Mouse (Mus musculus): ENCODE results near the gene Klf7. TPM values are rescaled to one million over a fixed set of nuclear protein-coding genes. Genes with fewer than 3 reads are reported as not detected.

The Klf7 gene
- polyA plus RNA-seq, 1 experiment from 2014 or later: 13.9 TPM

GRCm38 (mm10) chr1:64040061-64040686 is 81.9 kb downstream of the Klf7 start:
- no peaks in the 10 kb centered on the region for H3K9me3 ChIP-seq
- H3K27ac ChIP-seq: no peak overlapping the region
- no peak for ATAC-seq (ENCODE audit: insufficient number of reproducible peaks, insufficient read depth, low FRiP score, low TSS enrichment, low read depth)
- 83% methylated on average over 10 of the region's 10 CpGs for WGBS
- H3K9ac ChIP-seq (replicated peaks): no peak overlapping the region
- H3K4me3 ChIP-seq (replicated peaks): no peak overlapping the region
- no peaks in the 10 kb centered on the region for H3K27me3 ChIP-seq
- no peak overlapping the region for H3K4me2 ChIP-seq
- H3K36me3 ChIP-seq: peaks cover 15% of the 10 kb centered on the region; the same call in 1 of the 2 replicates
- H3K4me1 ChIP-seq (replicated peaks): peaks cover 9% of the 10 kb centered on the region; the same call in 1 of the 2 replicates

- H3K27ac ChIP-seq: no peak overlapping the region
- no peaks in the 10 kb centered on the region for H3K27me3 ChIP-seq
- no peak for ATAC-seq (ENCODE audit: insufficient number of reproducible peaks, insufficient read depth, low FRiP score, low TSS enrichment, low read depth)
- H3K36me3 ChIP-seq: peaks cover 20% of the 10 kb centered on the region; the same call in 1 of the 2 replicates
- H3K9ac ChIP-seq (replicated peaks): no peak overlapping the region
- H3K4me1 ChIP-seq (replicated peaks): peaks cover 7% of the 10 kb centered on the region; the same call in 1 of the 2 replicates
- WGBS: 79% methylated on average over 5 of the region's 5 CpGs
- no peaks in the 10 kb centered on the region for H3K9me3 ChIP-seq
- no peak overlapping the region for H3K4me2 ChIP-seq
- no peak overlapping the region for H3K4me3 ChIP-seq (replicated peaks)
Observed at GRCm38 (mm10) chr1:64038343-64038742, 83.7 kb downstream of the Klf7 start.

GRCm38 (mm10) chr1:64037800-64038199 is 84.3 kb downstream of the Klf7 start:
- Histone ChIP-seq H3K4me3 (replicated peaks) (no peak overlapping the region), H3K9ac (replicated peaks) (no peak overlapping the region), H3K27ac (no peak overlapping the region), H3K9me3 (no peaks in the 10 kb centered on the region), H3K36me3 (peaks cover 20% of the 10 kb centered on the region; the same call in 1 of the 2 replicates), H3K4me1 (replicated peaks) (peaks cover 2% of the 10 kb centered on the region; the same call in 1 of the 2 replicates), H3K27me3 (no peaks in the 10 kb centered on the region), H3K4me2 (no peak overlapping the region)
- ATAC-seq (ENCODE audit: insufficient number of reproducible peaks, insufficient read depth, low FRiP score, low TSS enrichment, low read depth): no peak
- WGBS: 87% methylated on average over 6 of the region's 6 CpGs

GRCm38 (mm10) chr1:64036881-64037452 is 85.1 kb downstream of the Klf7 start:
- Histone ChIP-seq H3K4me3 (replicated peaks) (no peak overlapping the region), H3K9me3 (no peaks in the 10 kb centered on the region), H3K4me2 (no peak overlapping the region), H3K27ac (no peak overlapping the region), H3K4me1 (replicated peaks) (no peaks in the 10 kb centered on the region; the same call in 1 of the 2 replicates), H3K9ac (replicated peaks) (no peak overlapping the region), H3K36me3 (peaks cover 18% of the 10 kb centered on the region; the same call in 1 of the 2 replicates), H3K27me3 (no peaks in the 10 kb centered on the region)
- ATAC-seq (ENCODE audit: insufficient number of reproducible peaks, insufficient read depth, low FRiP score, low TSS enrichment, low read depth): no peak
- WGBS: 86% methylated on average over 7 of the region's 7 CpGs

- H3K36me3 ChIP-seq: peaks cover 17% of the 10 kb centered on the region; the same call in 1 of the 2 replicates
- ATAC-seq (ENCODE audit: insufficient number of reproducible peaks, insufficient read depth, low FRiP score, low TSS enrichment, low read depth): no peak
- WGBS: 81% methylated on average over 7 of the region's 7 CpGs
- H3K4me1 ChIP-seq (replicated peaks): no peaks in the 10 kb centered on the region; the same call in 1 of the 2 replicates
- no peak overlapping the region for H3K4me3 ChIP-seq (replicated peaks)
- no peaks in the 10 kb centered on the region for H3K9me3 ChIP-seq
- no peak overlapping the region for H3K4me2 ChIP-seq
- no peak overlapping the region for H3K9ac ChIP-seq (replicated peaks)
- no peaks in the 10 kb centered on the region for H3K27me3 ChIP-seq
- no peak overlapping the region for H3K27ac ChIP-seq
Observed at GRCm38 (mm10) chr1:64035804-64036203, 86.3 kb downstream of the Klf7 start.

GRCm38 (mm10) chr1:64035087-64035791 is 86.8 kb downstream of the Klf7 start:
- H3K9me3 ChIP-seq: no peaks in the 10 kb centered on the region
- H3K4me2 ChIP-seq: no peak overlapping the region
- no peak overlapping the region for H3K27ac ChIP-seq
- no peak for ATAC-seq (ENCODE audit: insufficient number of reproducible peaks, insufficient read depth, low FRiP score, low TSS enrichment, low read depth)
- no peaks in the 10 kb centered on the region for H3K27me3 ChIP-seq
- H3K4me3 ChIP-seq (replicated peaks): no peak overlapping the region
- no peak overlapping the region for H3K9ac ChIP-seq (replicated peaks)
- peaks cover 12% of the 10 kb centered on the region; the same call in 1 of the 2 replicates for H3K36me3 ChIP-seq
- no peaks in the 10 kb centered on the region; the same call in 1 of the 2 replicates for H3K4me1 ChIP-seq (replicated peaks)
- 89% methylated on average over 15 of the region's 15 CpGs for WGBS

GRCm38 (mm10) chr1:64032502-64033231 is 89.4 kb downstream of the Klf7 start:
- 93% methylated on average over 9 of the region's 9 CpGs for WGBS

GRCm38 (mm10) chr1:64021986-64022385 is 100.1 kb downstream of the Klf7 start:
- ATAC-seq (ENCODE audit: insufficient number of reproducible peaks, insufficient read depth, low FRiP score, low TSS enrichment, low read depth): no peak
- no peaks in the 10 kb centered on the region for H3K36me3 ChIP-seq
- peaks cover 32% of the 10 kb centered on the region for H3K4me1 ChIP-seq (replicated peaks)
- no peak overlapping the region for H3K27ac ChIP-seq
- no peak overlapping the region for H3K9ac ChIP-seq (replicated peaks)
- H3K4me3 ChIP-seq (replicated peaks): no peak overlapping the region
- no peaks in the 10 kb centered on the region for H3K27me3 ChIP-seq
- no peak overlapping the region for H3K4me2 ChIP-seq
- no peaks in the 10 kb centered on the region for H3K9me3 ChIP-seq
- 94% methylated on average over 3 of the region's 3 CpGs for WGBS

More at GRCm38 (mm10) chr1:64032502-64033231, 89.4 kb downstream of the Klf7 start:
- Histone ChIP-seq H3K27me3 (no peaks in the 10 kb centered on the region), H3K27ac (no peak overlapping the region), H3K4me1 (replicated peaks) (no peaks in the 10 kb centered on the region), H3K9me3 (no peaks in the 10 kb centered on the region), H3K9ac (replicated peaks) (no peak overlapping the region), H3K4me3 (replicated peaks) (no peak overlapping the region), H3K4me2 (no peak overlapping the region), H3K36me3 (peaks cover 8% of the 10 kb centered on the region; the same call in 1 of the 2 replicates)
- ATAC-seq (ENCODE audit: insufficient number of reproducible peaks, insufficient read depth, low FRiP score, low TSS enrichment, low read depth): no peak

GRCm38 (mm10) chr1:64020672-64021635 is 101.1 kb downstream of the Klf7 start:
- H3K27ac ChIP-seq: no peak overlapping the region
- H3K4me2 ChIP-seq: peak overlapping the region; percentile 38
- no peak overlapping the region for H3K4me3 ChIP-seq (replicated peaks)
- ATAC-seq (ENCODE audit: insufficient number of reproducible peaks, insufficient read depth, low FRiP score, low TSS enrichment, low read depth): 0 out of 2 replicates have a peak, but pooled peaks have one; percentile 21
- 28% methylated on average over 19 of the region's 19 CpGs for WGBS
- no peaks in the 10 kb centered on the region for H3K27me3 ChIP-seq
- no peaks in the 10 kb centered on the region for H3K36me3 ChIP-seq
- no peaks in the 10 kb centered on the region for H3K9me3 ChIP-seq
- peaks cover 32% of the 10 kb centered on the region for H3K4me1 ChIP-seq (replicated peaks)
- H3K9ac ChIP-seq (replicated peaks): no peak overlapping the region

- peak overlapping the region; percentile 47; the same call in 1 of the 2 replicates for H3K27ac ChIP-seq
- no peak for ATAC-seq (ENCODE audit: insufficient number of reproducible peaks, insufficient read depth, low FRiP score, low TSS enrichment, low read depth)
Observed at GRCm38 (mm10) chr1:64019127-64019635, 102.9 kb downstream of the Klf7 start.

More at GRCm38 (mm10) chr1:64019127-64019635, 102.9 kb downstream of the Klf7 start:
- Histone ChIP-seq H3K4me1 (replicated peaks) (peaks cover 32% of the 10 kb centered on the region), H3K4me2 (peak overlapping the region; percentile 37; the same call in 1 of the 2 replicates), H3K9ac (replicated peaks) (no peak overlapping the region), H3K9me3 (no peaks in the 10 kb centered on the region), H3K27me3 (no peaks in the 10 kb centered on the region), H3K4me3 (replicated peaks) (no peak overlapping the region), H3K36me3 (no peaks in the 10 kb centered on the region)
- 41% methylated on average over 6 of the region's 6 CpGs for WGBS
